Mouse (Mus musculus): ENCODE measurements around the gene Mrpl37. TPM values are rescaled to one million over a fixed set of nuclear protein-coding genes. Genes with fewer than 3 reads are reported as not detected.
A peak's percentile ranks its signal among the peaks of the same experiment; 100 is the strongest.

Gene Mrpl37
- polyA plus RNA-seq, 1 experiment from 2014 or later, result 95.5 TPM

GRCm38 (mm10) chr4:107079716-107080115 is 13.0 kb upstream of the Mrpl37 start:
- H3K4me1 ChIP-seq (ENCODE audit: control insufficient read depth, insufficient read depth, low read length), result peaks cover 5% of the 10 kb centered on the region
- H3K27me3 ChIP-seq (replicated peaks; ENCODE audit: control insufficient read depth, insufficient read depth, low read length), result no peaks in the 10 kb centered on the region
- no peak overlapping the region for H3K9ac ChIP-seq (ENCODE audit: low read depth, low read length)
- H3K36me3 ChIP-seq (ENCODE audit: control insufficient read depth, insufficient read depth, low read length), result no peaks in the 10 kb centered on the region
- H3K27ac ChIP-seq (replicated peaks; ENCODE audit: low read depth, low read length), result no peak overlapping the region
- no peaks in the 10 kb centered on the region for H3K9me3 ChIP-seq (ENCODE audit: control insufficient read depth, low read length)
- DNase-seq (ENCODE audit: low spot score), result no peak
- H3K4me3 ChIP-seq (ENCODE audit: low read depth, low read length), result no peak overlapping the region
- no peak overlapping the region for H3K4me2 ChIP-seq (ENCODE audit: low read depth, low read length)
- ATAC-seq (ENCODE audit: low read depth), result no peak

GRCm38 (mm10) chr4:107078894-107079293 is 12.2 kb upstream of the Mrpl37 start:
- Histone ChIP-seq H3K4me3 (ENCODE audit: low read depth, low read length) (no peak overlapping the region), H3K4me2 (ENCODE audit: low read depth, low read length) (no peak overlapping the region), H3K27ac (replicated peaks; ENCODE audit: low read depth, low read length) (no peak overlapping the region), H3K27me3 (replicated peaks; ENCODE audit: control insufficient read depth, insufficient read depth, low read length) (no peaks in the 10 kb centered on the region), H3K4me1 (ENCODE audit: control insufficient read depth, insufficient read depth, low read length) (no peaks in the 10 kb centered on the region), H3K9me3 (ENCODE audit: control insufficient read depth, low read length) (no peaks in the 10 kb centered on the region), H3K36me3 (ENCODE audit: control insufficient read depth, insufficient read depth, low read length) (no peaks in the 10 kb centered on the region), H3K9ac (ENCODE audit: low read depth, low read length) (no peak overlapping the region)
- ATAC-seq (ENCODE audit: low read depth) (no peak), DNase-seq (ENCODE audit: low spot score) (no peak)
- 78% methylated on average over 4 of the region's 4 CpGs for WGBS

- no peak overlapping the region for H3K9ac ChIP-seq (ENCODE audit: low read depth, low read length)
- H3K4me1 ChIP-seq (ENCODE audit: control insufficient read depth, insufficient read depth, low read length), result no peaks in the 10 kb centered on the region
- WGBS, result 63% methylated on average over 5 of the region's 5 CpGs
- no peak overlapping the region for H3K27ac ChIP-seq (replicated peaks; ENCODE audit: low read depth, low read length)
- peak; percentile 59 for DNase-seq (ENCODE audit: low spot score)
- no peaks in the 10 kb centered on the region for H3K36me3 ChIP-seq (ENCODE audit: control insufficient read depth, insufficient read depth, low read length)
- no peak; the same call in 1 of the 2 replicates for ATAC-seq (ENCODE audit: low read depth)
- no peak overlapping the region for H3K4me2 ChIP-seq (ENCODE audit: low read depth, low read length)
- H3K4me3 ChIP-seq (ENCODE audit: low read depth, low read length), result no peak overlapping the region
- no peaks in the 10 kb centered on the region for H3K9me3 ChIP-seq (ENCODE audit: control insufficient read depth, low read length)
- H3K27me3 ChIP-seq (replicated peaks; ENCODE audit: control insufficient read depth, insufficient read depth, low read length), result no peaks in the 10 kb centered on the region
Measured at GRCm38 (mm10) chr4:107075456-107075855, 8.8 kb upstream of the Mrpl37 start.

GRCm38 (mm10) chr4:107072343-107072742 is 5.7 kb upstream of the Mrpl37 start:
- no peak overlapping the region for H3K9ac ChIP-seq (ENCODE audit: low read depth, low read length)
- H3K27ac ChIP-seq (replicated peaks; ENCODE audit: low read depth, low read length), result no peak overlapping the region
- no peak overlapping the region for H3K4me3 ChIP-seq (ENCODE audit: low read depth, low read length)
- 72% methylated on average over 9 of the region's 9 CpGs for WGBS
- no peak overlapping the region for H3K4me2 ChIP-seq (ENCODE audit: low read depth, low read length)
- H3K36me3 ChIP-seq (ENCODE audit: control insufficient read depth, insufficient read depth, low read length), result no peaks in the 10 kb centered on the region
- no peaks in the 10 kb centered on the region for H3K9me3 ChIP-seq (ENCODE audit: control insufficient read depth, low read length)
- DNase-seq (ENCODE audit: low spot score) (no peak), ATAC-seq (ENCODE audit: low read depth) (no peak)
- H3K4me1 ChIP-seq (ENCODE audit: control insufficient read depth, insufficient read depth, low read length), result 0 out of 2 replicates have a peak, but pooled peaks cover 4% of the 10 kb centered on the region
- no peaks in the 10 kb centered on the region for H3K27me3 ChIP-seq (replicated peaks; ENCODE audit: control insufficient read depth, insufficient read depth, low read length)

- ATAC-seq (ENCODE audit: low read depth) (peak; percentile 38), DNase-seq (ENCODE audit: low spot score) (no peak)
- no peaks in the 10 kb centered on the region for H3K27me3 ChIP-seq (replicated peaks; ENCODE audit: control insufficient read depth, insufficient read depth, low read length)
- WGBS, result 7% methylated on average over 33 of the region's 33 CpGs
- peak overlapping the region; percentile 99 for H3K4me2 ChIP-seq (ENCODE audit: low read depth, low read length)
- peaks cover 22% of the 10 kb centered on the region for H3K36me3 ChIP-seq (ENCODE audit: control insufficient read depth, insufficient read depth, low read length)
- peak overlapping the region; percentile 90 for H3K9ac ChIP-seq (ENCODE audit: low read depth, low read length)
- H3K9me3 ChIP-seq (ENCODE audit: control insufficient read depth, low read length), result no peaks in the 10 kb centered on the region
- 0 out of 2 replicates have a peak, but pooled peaks cover 10% of the 10 kb centered on the region for H3K4me1 ChIP-seq (ENCODE audit: control insufficient read depth, insufficient read depth, low read length)
- peak overlapping the region; percentile 93 for H3K4me3 ChIP-seq (ENCODE audit: low read depth, low read length)
- H3K27ac ChIP-seq (replicated peaks; ENCODE audit: low read depth, low read length), result no peak overlapping the region
Measured at GRCm38 (mm10) chr4:107067151-107067840, 628 bp upstream of the Mrpl37 start.

- H3K9ac ChIP-seq (ENCODE audit: low read depth, low read length), result no peak overlapping the region
- ATAC-seq (ENCODE audit: low read depth), result no peak
- H3K27ac ChIP-seq (replicated peaks; ENCODE audit: low read depth, low read length), result no peak overlapping the region
- H3K27me3 ChIP-seq (replicated peaks; ENCODE audit: control insufficient read depth, insufficient read depth, low read length), result no peaks in the 10 kb centered on the region
- no peaks in the 10 kb centered on the region for H3K9me3 ChIP-seq (ENCODE audit: control insufficient read depth, low read length)
- DNase-seq (ENCODE audit: low spot score), result no peak
- H3K4me3 ChIP-seq (ENCODE audit: low read depth, low read length), result no peak overlapping the region
- no peak overlapping the region for H3K4me2 ChIP-seq (ENCODE audit: low read depth, low read length)
- 0 out of 2 replicates have a peak, but pooled peaks cover 10% of the 10 kb centered on the region for H3K4me1 ChIP-seq (ENCODE audit: control insufficient read depth, insufficient read depth, low read length)
- H3K36me3 ChIP-seq (ENCODE audit: control insufficient read depth, insufficient read depth, low read length), result peaks cover 50% of the 10 kb centered on the region
- WGBS, result 85% methylated on average over 5 of the region's 5 CpGs
Measured at GRCm38 (mm10) chr4:107064394-107065098, 2.1 kb downstream of the Mrpl37 start.

- peaks cover 62% of the 10 kb centered on the region for H3K36me3 ChIP-seq (ENCODE audit: control insufficient read depth, insufficient read depth, low read length)
- H3K27me3 ChIP-seq (replicated peaks; ENCODE audit: control insufficient read depth, insufficient read depth, low read length), result no peaks in the 10 kb centered on the region
- 89% methylated on average over 3 of the region's 3 CpGs for WGBS
Measured at GRCm38 (mm10) chr4:107063214-107063613, 3.5 kb downstream of the Mrpl37 start.

GRCm38 (mm10) chr4:107061560-107061959 is 5.1 kb downstream of the Mrpl37 start:
- Histone ChIP-seq H3K4me3 (ENCODE audit: low read depth, low read length) (no peak overlapping the region), H3K9me3 (ENCODE audit: control insufficient read depth, low read length) (no peaks in the 10 kb centered on the region), H3K27me3 (replicated peaks; ENCODE audit: control insufficient read depth, insufficient read depth, low read length) (no peaks in the 10 kb centered on the region), H3K36me3 (ENCODE audit: control insufficient read depth, insufficient read depth, low read length) (peaks cover 78% of the 10 kb centered on the region), H3K27ac (replicated peaks; ENCODE audit: low read depth, low read length) (no peak overlapping the region), H3K9ac (ENCODE audit: low read depth, low read length) (no peak overlapping the region), H3K4me2 (ENCODE audit: low read depth, low read length) (no peak overlapping the region), H3K4me1 (ENCODE audit: control insufficient read depth, insufficient read depth, low read length) (0 out of 2 replicates have a peak, but pooled peaks cover 6% of the 10 kb centered on the region)
- DNase-seq (ENCODE audit: low spot score) (no peak), ATAC-seq (ENCODE audit: low read depth) (no peak)
- 86% methylated on average over 4 of the region's 4 CpGs for WGBS

More at GRCm38 (mm10) chr4:107063214-107063613, 3.5 kb downstream of the Mrpl37 start:
- H3K4me1 ChIP-seq (ENCODE audit: control insufficient read depth, insufficient read depth, low read length), result 0 out of 2 replicates have a peak, but pooled peaks cover 10% of the 10 kb centered on the region
- DNase-seq (ENCODE audit: low spot score) (no peak), ATAC-seq (ENCODE audit: low read depth) (no peak)
- no peak overlapping the region for H3K9ac ChIP-seq (ENCODE audit: low read depth, low read length)
- H3K4me2 ChIP-seq (ENCODE audit: low read depth, low read length), result no peak overlapping the region
- no peak overlapping the region for H3K4me3 ChIP-seq (ENCODE audit: low read depth, low read length)
- no peaks in the 10 kb centered on the region for H3K9me3 ChIP-seq (ENCODE audit: control insufficient read depth, low read length)
- H3K27ac ChIP-seq (replicated peaks; ENCODE audit: low read depth, low read length), result no peak overlapping the region

All from embryonic facial prominence, embryonic 14.5 days (tissue).